33 mouse cellular contexts compared by ENCODE assay signal in genomic region chr1:129001766-129002165, GRCm38 (mm10).
"Had no signal": no experiment of that assay in that cellular context is flagged by ENCODE, and none has a peak within 500 bp of the region (broad histone marks: within the 10 kb centered on the region; RNA-seq: fewer than 3 reads in every experiment).

No protein-coding gene starts in this region.

- H3K9ac ChIP-seq: heart, embryonic 12.5 days; heart, embryonic 13.5 days; heart, embryonic 15.5 days; hindbrain, embryonic 12.5 days; hindbrain, embryonic 13.5 days; hindbrain, embryonic 14.5 days; hindbrain, embryonic 15.5 days; kidney, embryonic 15.5 days had no signal

- ATAC-seq: hindbrain, embryonic 16.5 days; hindbrain, postnatal 0 days; inflammation-experienced regulatory T-cells, adult 6 months; intestine, embryonic 16.5 days had no signal

- H3K9me3 ChIP-seq: heart, embryonic 10.5 days; heart, embryonic 12.5 days; heart, embryonic 13.5 days; heart, embryonic 15.5 days; hindbrain, embryonic 10.5 days; hindbrain, embryonic 12.5 days; hindbrain, embryonic 13.5 days; hindbrain, embryonic 15.5 days; kidney, embryonic 15.5 days had no signal

- H3K27me3 ChIP-seq: heart, embryonic 12.5 days; heart, embryonic 13.5 days; heart, embryonic 15.5 days; hindbrain, embryonic 12.5 days; hindbrain, embryonic 13.5 days; hindbrain, embryonic 15.5 days; kidney, embryonic 15.5 days had no signal

- H3K4me3 ChIP-seq: heart, embryonic 10.5 days; heart, embryonic 12.5 days; heart, embryonic 13.5 days; heart, embryonic 15.5 days; hindbrain, embryonic 10.5 days; hindbrain, embryonic 12.5 days; hindbrain, embryonic 13.5 days; hindbrain, embryonic 15.5 days; kidney, embryonic 15.5 days; layer of hippocampus, adult 2 months; left cerebral cortex, adult 2 months had no signal

- H3K36me3 ChIP-seq: heart, embryonic 10.5 days; heart, embryonic 12.5 days; heart, embryonic 13.5 days; heart, embryonic 15.5 days; hindbrain, embryonic 10.5 days; hindbrain, embryonic 12.5 days; hindbrain, embryonic 13.5 days; hindbrain, embryonic 15.5 days; kidney, embryonic 15.5 days had no signal

- H3K4me2 ChIP-seq: heart, embryonic 11.5 days; heart, embryonic 12.5 days; heart, embryonic 13.5 days; heart, embryonic 15.5 days; hindbrain, embryonic 12.5 days; hindbrain, embryonic 13.5 days; hindbrain, embryonic 14.5 days; hindbrain, embryonic 15.5 days; kidney, embryonic 15.5 days had no signal

- H3K27ac ChIP-seq: heart, embryonic 10.5 days; heart, embryonic 13.5 days; heart, embryonic 15.5 days; hindbrain, embryonic 10.5 days; hindbrain, embryonic 12.5 days; hindbrain, embryonic 13.5 days; hindbrain, embryonic 14.5 days; hindbrain, embryonic 15.5 days; hindbrain, postnatal 0 days; kidney, embryonic 15.5 days; kidney, postnatal 0 days; layer of hippocampus, adult 2 months; left cerebral cortex, adult 2 months had no signal

- H3K4me1 ChIP-seq: heart, embryonic 10.5 days; heart, embryonic 12.5 days; heart, embryonic 13.5 days; heart, embryonic 15.5 days; hindbrain, embryonic 12.5 days; hindbrain, embryonic 13.5 days; hindbrain, embryonic 15.5 days; kidney, embryonic 15.5 days had no signal

- DNase-seq: heart, postnatal 10 days; heart, postnatal 14 days; heart, postnatal 36 days; heart, postnatal 4 days; kidney, adult 11 months; kidney, adult 2 months; kidney, adult 8-10 months; kidney, adult 9 months; kidney, postnatal 10 days; kidney, postnatal 14 days; kidney, postnatal 25 days; kidney, postnatal 36 days; kidney, postnatal 4 days; layer of hippocampus, adult 9-11 months; layer of hippocampus, postnatal 36 days had no signal
